ENCODE assay signal across 8 mouse cellular contexts in genomic region chr12:3887515-3888325, GRCm38 (mm10).
DNase-seq lines count a peak whose midpoint lies in the region; ATAC-seq and TF ChIP-seq lines count a peak whose summit lies in the region.

No protein-coding gene starts in this region.

- no peaks in the 10 kb centered on the region for H3K27me3 ChIP-seq in heart, embryonic 11.5 days (ENCODE audit: control insufficient read depth, insufficient read depth, low read length)
- no peaks in the 10 kb centered on the region for H3K27me3 ChIP-seq in kidney, postnatal 0 days (ENCODE audit: insufficient read depth, low read length)
- no peaks in the 10 kb centered on the region for H3K27me3 ChIP-seq in limb, embryonic 14.5 days (ENCODE audit: control insufficient read depth, insufficient read depth, low read length)

- ATAC-seq in heart, embryonic 11.5 days (replicated peaks; ENCODE audit: insufficient number of reproducible peaks, low FRiP score, low TSS enrichment): 0 out of 2 replicates have a peak, but pooled peaks have one; percentile 25
- peak; percentile 47; the same call in 1 of the 2 replicates for ATAC-seq in kidney, postnatal 0 days (replicated peaks; ENCODE audit: low FRiP score, low read depth)
- ATAC-seq in limb, embryonic 14.5 days (ENCODE audit: low FRiP score, low read depth): peak; percentile 27; the same call in 1 of the 2 replicates
- ATAC-seq in megakaryocyte progenitor cell, adult 5-6 weeks (replicated peaks; ENCODE audit: poor library complexity): no peak

- peak overlapping the region; percentile 64 for H3K4me2 ChIP-seq in heart, embryonic 11.5 days
- 0 out of 2 replicates have a peak overlapping the region, but pooled peaks have one; percentile 6 for H3K4me2 ChIP-seq in kidney, postnatal 0 days (ENCODE audit: low read length)
- no peak overlapping the region; the same call in 1 of the 2 replicates for H3K4me2 ChIP-seq in limb, embryonic 14.5 days (replicated peaks; ENCODE audit: low read depth, low read length, severe bottlenecking)

- peak overlapping the region; percentile 2; the same call in 1 of the 2 replicates for H3K4me3 ChIP-seq in heart, embryonic 11.5 days (ENCODE audit: low read depth, low read length)
- H3K4me3 ChIP-seq in kidney, postnatal 0 days (replicated peaks; ENCODE audit: low read depth, low read length): no peak overlapping the region
- no peak overlapping the region for H3K4me3 ChIP-seq in limb, embryonic 14.5 days (replicated peaks; ENCODE audit: low read length)

- H3K4me1 ChIP-seq in heart, embryonic 11.5 days (ENCODE audit: control insufficient read depth, insufficient read depth, low read length): peaks cover 85% of the 10 kb centered on the region
- H3K4me1 ChIP-seq in kidney, postnatal 0 days (replicated peaks; ENCODE audit: insufficient read depth, low read length): peaks cover 47% of the 10 kb centered on the region
- peaks cover 55% of the 10 kb centered on the region for H3K4me1 ChIP-seq in limb, embryonic 14.5 days (ENCODE audit: control insufficient read depth, insufficient read depth, low read length)

- H3K9me3 ChIP-seq in heart, embryonic 11.5 days (replicated peaks; ENCODE audit: control insufficient read depth, low read length): no peaks in the 10 kb centered on the region
- H3K9me3 ChIP-seq in kidney, postnatal 0 days (replicated peaks; ENCODE audit: low read length): no peaks in the 10 kb centered on the region
- H3K9me3 ChIP-seq in limb, embryonic 14.5 days (ENCODE audit: control insufficient read depth, low read length): no peaks in the 10 kb centered on the region

- H3K9ac ChIP-seq in heart, embryonic 11.5 days (ENCODE audit: low read depth, low read length): peak overlapping the region; percentile 49; the same call in 1 of the 2 replicates
- no peak overlapping the region for H3K9ac ChIP-seq in kidney, postnatal 0 days (ENCODE audit: low read depth, low read length)
- peak overlapping the region; percentile 12; the same call in 1 of the 2 replicates for H3K9ac ChIP-seq in limb, embryonic 14.5 days (ENCODE audit: low read depth, low read length, severe bottlenecking)

- WGBS in heart, embryonic 11.5 days (ENCODE audit: insufficient replicate concordance): 5% methylated on average over 4 of the region's 4 CpGs
- 17% methylated on average over 4 of the region's 4 CpGs for WGBS in kidney, postnatal 0 days
- 29% methylated on average over 4 of the region's 4 CpGs for WGBS in limb, embryonic 14.5 days

- no peak for TF ChIP-seq CTCF in kidney, postnatal 0 days (IDR thresholded peaks at IDR 0.05; ENCODE audit: low read depth)

- 0 out of 2 replicates have a peak, but pooled peaks cover 5% of the 10 kb centered on the region for H3K36me3 ChIP-seq in heart, embryonic 11.5 days (ENCODE audit: control insufficient read depth, insufficient read depth, low read length)
- H3K36me3 ChIP-seq in kidney, postnatal 0 days (ENCODE audit: insufficient read depth, low read length): 0 out of 2 replicates have a peak, but pooled peaks cover 10% of the 10 kb centered on the region
- peaks cover 31% of the 10 kb centered on the region for H3K36me3 ChIP-seq in limb, embryonic 14.5 days (ENCODE audit: control insufficient read depth, insufficient read depth, low read length)

- peak overlapping the region; percentile 96 for H3K27ac ChIP-seq in heart, embryonic 11.5 days (ENCODE audit: low read depth, low read length)
- peak overlapping the region; percentile 58 for H3K27ac ChIP-seq in kidney, postnatal 0 days
- peak overlapping the region; percentile 79 for H3K27ac ChIP-seq in limb, embryonic 14.5 days (replicated peaks; ENCODE audit: low read depth, low read length)

- no peak for TF ChIP-seq POLR2A in limb, embryonic 14.5 days (IDR thresholded peaks at IDR 0.05; ENCODE audit: borderline replicate concordance, extremely low read depth, insufficient read depth, insufficient read length)

- DNase-seq in Muller cell, postnatal 12 days (ENCODE audit: inconsistent ontology term): peak; percentile 69
- peak; percentile 75 to 77 for DNase-seq in cerebellum, postnatal 25 days
- DNase-seq in kidney, postnatal 0 days (ENCODE audit: low spot score): peak; percentile 86
- peak; percentile 69 for DNase-seq in limb, embryonic 14.5 days (ENCODE audit: low spot score)
- peak; percentile 79 for DNase-seq in retina, embryonic 14.5 days (ENCODE audit: low spot score)
- no peak for DNase-seq in gastrocnemius, adult 8-10 months (ENCODE audit: low spot score in 2 of 2)

Comparison
In these comparisons a context has a peak if more than half of its experiments do, and no peak if none do; other contexts are left out.
1. DNase-seq: peak in Muller cell, postnatal 12 days (single experiment), cerebellum, postnatal 25 days (2 of 2), kidney, postnatal 0 days (single experiment), limb, embryonic 14.5 days (single experiment) and retina, embryonic 14.5 days (single experiment); none in gastrocnemius, adult 8-10 months (0 of 2).
2. Peak in every context shown above with its lines, with median percentiles within 50 percentile points of each other: H3K27ac ChIP-seq.